Mouse (Mus musculus) CH12.LX (cell line): ENCODE measurements around the gene Hk1. TPM values are rescaled to one million over a fixed set of nuclear protein-coding genes. Genes with fewer than 3 reads are reported as not detected.

ENCODE experiments used
- DNase-seq: peaks from one replicate; pipeline ENCODE4 v3.0.0-alpha.2; 2013; ENCODE audit errors: extremely low read depth
- H3K27ac ChIP-seq: 2 replicates; pipeline ENCODE4 v1.5.1; 2012; ENCODE audit warnings: low read depth, mild to moderate bottlenecking, control low read depth, moderate library complexity; ENCODE audit not compliant: insufficient read depth
- H3K27me3 ChIP-seq: replicated peaks from 2 replicates; pipeline ENCODE3; 2012; ENCODE audit warnings: inconsistent platforms
- H3K36me3 ChIP-seq, 2 experiments: replicated peaks in 1 of 2; 2 replicates each; pipeline versions ENCODE3 to v1.6.1; 2012; ENCODE audit warnings: inconsistent platforms in 1 of 2, low read length in 1 of 2, mild to moderate bottlenecking in 1 of 2, mixed read lengths in 1 of 2, moderate library complexity in 1 of 2; ENCODE audit not compliant: control insufficient read depth in 1 of 2, insufficient read depth in 1 of 2
- H3K4me1 ChIP-seq, 2 experiments: 2 replicates each; pipeline ENCODE4 v1.6.1; 2012; ENCODE audit warnings: inconsistent platforms in 1 of 2, moderate library complexity in 1 of 2; ENCODE audit not compliant: insufficient read depth in 2 of 2, control insufficient read depth in 1 of 2
- H3K4me2 ChIP-seq: 2 replicates; pipeline ENCODE4 v1.6.1; 2012; ENCODE audit warnings: low read depth, mild to moderate bottlenecking, control low read depth; ENCODE audit not compliant: poor library complexity, insufficient read depth, severe bottlenecking
- H3K4me3 ChIP-seq, 3 experiments: fragments of 150-350 bp in 1 of 3; sonication (generic) in 1 of 3; replicated peaks in 1 of 3; 2 replicates each; pipeline versions ENCODE3 to v1.5.1; 2011 to 2012; ENCODE audit warnings: low read depth in 2 of 3, low read length in 2 of 3, mild to moderate bottlenecking in 2 of 3, moderate library complexity in 2 of 3, control low read depth in 1 of 3, improper control_type of control experiment in 1 of 3, inconsistent platforms in 1 of 3, mixed read lengths in 1 of 3; ENCODE audit not compliant: poor library complexity in 1 of 3
- H3K79me2 ChIP-seq: replicated peaks from 2 replicates; pipeline ENCODE4 v1.6.1; 2012; ENCODE audit warnings: mild to moderate bottlenecking, moderate library complexity; ENCODE audit not compliant: control insufficient read depth, poor library complexity, insufficient read depth, severe bottlenecking; ENCODE audit errors: extremely low read depth
- H3K9ac ChIP-seq: 2 replicates; pipeline ENCODE4 v1.6.1; 2012; ENCODE audit warnings: low read depth, mild to moderate bottlenecking, control low read depth, moderate library complexity; ENCODE audit not compliant: insufficient read depth
- H3K9me3 ChIP-seq: replicated peaks from 2 replicates; pipeline ENCODE3; 2012; ENCODE audit warnings: low read length, inconsistent platforms, mixed read lengths
- BHLHE40 ChIP-seq: IDR thresholded peaks from 2 replicates; pipeline ENCODE4 v1.6.1; 2011; ENCODE audit warnings: mild to moderate bottlenecking, low read depth, low read length, improper control_type of control experiment
- CHD2 ChIP-seq: IDR thresholded peaks from 2 replicates; pipeline ENCODE4 v1.6.1; 2011; ENCODE audit warnings: low read length, improper control_type of control experiment
- CTCF ChIP-seq, 2 experiments: IDR thresholded peaks in 1 of 2; conservative IDR thresholded peaks in 1 of 2; 2 replicates each; pipeline ENCODE4 v1.5.1; 2011 to 2012; ENCODE audit warnings: low read depth in 2 of 2, low read length in 2 of 2, improper control_type of control experiment in 1 of 2, inconsistent platforms in 1 of 2, mild to moderate bottlenecking in 1 of 2, moderate library complexity in 1 of 2
- GABPA ChIP-seq: IDR thresholded peaks from 2 replicates; pipeline ENCODE4 v1.6.1; 2012; ENCODE audit warnings: low read depth, low read length, improper control_type of control experiment, inconsistent platforms; ENCODE audit not compliant: insufficient replicate concordance
- JUN ChIP-seq: IDR thresholded peaks from 2 replicates; pipeline ENCODE4 v1.6.1; 2011; ENCODE audit warnings: low read depth, mild to moderate bottlenecking, low read length, improper control_type of control experiment, moderate library complexity; ENCODE audit not compliant: insufficient read depth
- JUND ChIP-seq: conservative IDR thresholded peaks from 2 replicates; pipeline ENCODE4 v1.6.1; 2011; ENCODE audit warnings: low read depth, low read length, improper control_type of control experiment
- MAFK ChIP-seq: IDR thresholded peaks from 2 replicates; pipeline ENCODE4 v1.6.1; 2011; ENCODE audit warnings: low read length, improper control_type of control experiment; ENCODE audit not compliant: insufficient replicate concordance
- MAZ ChIP-seq: IDR thresholded peaks from 2 replicates; pipeline ENCODE4 v1.6.1; 2012; ENCODE audit warnings: low read depth, mild to moderate bottlenecking, inconsistent platforms, low read length, improper control_type of control experiment, moderate library complexity
- MEF2A ChIP-seq: IDR thresholded peaks from 2 replicates; pipeline ENCODE4 v1.6.1; 2014; ENCODE audit warnings: low read depth, mild to moderate bottlenecking, inconsistent platforms, low read length, improper control_type of control experiment, borderline replicate concordance
- MYC ChIP-seq: IDR thresholded peaks from 2 replicates; pipeline ENCODE4 v1.6.1; 2011; ENCODE audit warnings: low read depth, mild to moderate bottlenecking, improper control_type of control experiment, low read length
- PAX5 ChIP-seq: IDR thresholded peaks from 2 replicates; pipeline ENCODE4 v1.6.1; 2012; ENCODE audit warnings: low read length, inconsistent platforms, mixed read lengths
- POLR2AphosphoS2 ChIP-seq: IDR thresholded peaks from 2 replicates; pipeline ENCODE4 v1.6.1; 2011; ENCODE audit warnings: low read depth, low read length, improper control_type of control experiment
- SIN3A ChIP-seq: IDR thresholded peaks from 2 replicates; pipeline ENCODE4 v1.6.1; 2012; ENCODE audit warnings: low read length, improper control_type of control experiment, inconsistent platforms
- USF2 ChIP-seq: conservative IDR thresholded peaks from 2 replicates; pipeline ENCODE4 v1.6.1; 2011; ENCODE audit warnings: low read depth, low read length, improper control_type of control experiment
- ZKSCAN1 ChIP-seq: IDR thresholded peaks from 2 replicates; pipeline ENCODE4 v1.6.1; 2012; ENCODE audit warnings: low read depth, inconsistent platforms, low read length, improper control_type of control experiment, borderline replicate concordance
- ZNF384 ChIP-seq: IDR thresholded peaks from 2 replicates; pipeline ENCODE4 v1.6.1; 2012; ENCODE audit warnings: low read depth, low read length, improper control_type of control experiment, inconsistent platforms
- dilution Hi-C: fragments of 300-500 bp; cut with MboI; formaldehyde crosslinking; loops from 2 replicates; pipeline ENCODE4 v1.14.3; 2020; ENCODE audit warnings: low sequenced_read_pairs; ENCODE audit not compliant: extremely low pct_unique_long_range_greater_than_20kb, extremely low pct_ligation_motif_present
- in situ Hi-C: fragments of 300-500 bp; cut with MboI; formaldehyde crosslinking; loops from 3 replicates; pipeline ENCODE4 v1.14.3; 2019; ENCODE audit warnings: low sequenced_read_pairs, low pct_ligation_motif_present, low pct_unique_long_range_greater_than_20kb, mixed read lengths
- polyA plus RNA-seq: library from polyadenylated mRNA; unstranded; fragments of >175 nt; gene quantifications from 2 replicates; pipeline ENCODE4 v1.2.1, GENCODE M21; 2012; ENCODE audit warnings: low read depth; ENCODE audit not compliant: insufficient read length
- total RNA-seq, 2 experiments: library from RNA; depleted of rRNA; stranded (reverse); fragments of 300-350 nt in 1 of 2; fragments of >200 nt in 1 of 2; gene quantifications; 2 replicates each; pipeline ENCODE4 v1.2.3; 2012 to 2014

Gene Hk1
- total and polyA plus RNA-seq, 3 experiments: 9.3 to 30.1 (median 23.4) TPM

DNA sequence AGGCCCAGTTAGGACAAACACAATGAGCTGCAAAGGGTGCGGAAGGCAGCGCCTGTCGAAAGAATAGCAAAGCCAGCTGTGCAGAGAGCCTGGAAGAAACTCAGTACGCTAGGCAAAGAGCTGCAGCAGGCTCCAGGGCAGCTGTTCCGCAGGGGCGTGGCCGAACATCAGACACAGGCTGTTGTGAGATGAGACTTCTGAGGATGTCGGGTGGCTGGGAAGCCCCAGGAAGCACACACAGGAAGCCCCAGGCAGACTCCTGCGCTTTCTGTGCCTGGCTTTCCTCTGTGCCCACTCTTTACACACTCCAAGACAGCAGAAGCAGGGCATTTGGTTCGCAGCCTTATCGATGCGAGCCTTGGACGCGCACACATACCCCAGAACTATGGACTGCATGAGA, 25.2 kb upstream of the Hk1 start:
- DNase-seq: no peak
- Histone ChIP-seq H3K27me3 (peaks cover 73% of the 10 kb centered on the region), H3K27ac (no peak overlapping the region), H3K36me3 (no peaks in the 10 kb centered on the region), H3K9me3 (no peaks in the 10 kb centered on the region), H3K4me3 (no peak overlapping the region), H3K9ac (no peak overlapping the region), H3K4me1 (no peaks in the 10 kb centered on the region), H3K79me2 (no peaks in the 10 kb centered on the region), H3K4me2 (no peak overlapping the region)
- dilution Hi-C loops (no loop called here), in situ Hi-C loops (no loop called here)
- TF ChIP-seq MAFK: no peak
- TF ChIP-seq PAX5: no peak
- no peak for TF ChIP-seq ZNF384
- no peak for TF ChIP-seq USF2
- no peak for TF ChIP-seq SIN3A
- no peak for TF ChIP-seq MAZ
- no peak for TF ChIP-seq JUN
- no peak for TF ChIP-seq MEF2A
- TF ChIP-seq POLR2AphosphoS2: no peak
- TF ChIP-seq CTCF (conservative IDR thresholded peaks at IDR 0.05 in 1 of 2, IDR thresholded peaks at IDR 0.05 in 1 of 2; ENCODE audit: low read depth in 2 of 2, low read length in 2 of 2): no peak
- TF ChIP-seq GABPA: no peak
- TF ChIP-seq ZKSCAN1: no peak
- TF ChIP-seq BHLHE40: no peak

DNA sequence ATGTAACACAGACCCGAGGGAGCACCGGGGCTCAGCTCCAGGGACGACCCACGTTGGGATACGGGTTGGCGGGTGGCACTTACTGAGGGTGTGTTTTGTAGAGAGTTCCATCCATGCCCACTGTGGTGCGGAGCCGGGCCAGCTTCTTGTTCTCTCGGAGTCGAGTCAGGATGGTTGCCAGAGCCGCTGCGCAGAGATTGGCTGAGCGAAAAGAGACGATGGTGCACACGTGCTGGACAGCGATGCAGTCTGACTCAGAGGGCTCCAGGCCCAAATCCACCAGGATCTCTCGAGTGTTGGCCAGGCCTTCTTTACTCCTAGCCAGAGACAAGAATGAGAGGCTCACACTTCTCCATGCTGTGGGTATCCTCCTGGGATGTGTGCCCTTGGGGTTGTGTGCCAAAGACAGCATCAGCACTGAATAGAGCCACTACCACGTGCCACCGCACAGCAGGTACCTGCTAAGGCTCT, 22.0 kb upstream of the Hk1 start:
- H3K9ac ChIP-seq: no peak overlapping the region
- H3K27ac ChIP-seq: no peak overlapping the region
- dilution Hi-C loops (no loop called here), in situ Hi-C loops (no loop called here)
- no peaks in the 10 kb centered on the region for H3K4me1 ChIP-seq
- peaks cover 60% of the 10 kb centered on the region for H3K27me3 ChIP-seq
- H3K79me2 ChIP-seq: no peaks in the 10 kb centered on the region
- no peak overlapping the region for H3K4me3 ChIP-seq
- TF ChIP-seq POLR2AphosphoS2 (no peak), PAX5 (no peak), MYC (no peak), CHD2 (no peak), JUND (no peak)
- no peaks in the 10 kb centered on the region for H3K36me3 ChIP-seq
- no peak for DNase-seq
- no peaks in the 10 kb centered on the region for H3K9me3 ChIP-seq
- no peak overlapping the region for H3K4me2 ChIP-seq
